Mouse (Mus musculus) hindbrain, postnatal 0 days (tissue): ENCODE data around the gene Gna15. TPM values are rescaled to one million over a fixed set of nuclear protein-coding genes. Genes with fewer than 3 reads are reported as not detected.

ENCODE experiments used
- ATAC-seq: fragments of 200-750 bp; cut with Nextera tagmentation; 2 replicates; pipeline ENCODE4 v1.8.0; 2017; ENCODE audit warnings: mild to moderate bottlenecking, moderate TSS enrichment, moderate library complexity
- DNase-seq: peaks from one replicate; pipeline ENCODE4 v3.0.0-alpha.2; 2015; ENCODE audit warnings: low spot score
- H3K27ac ChIP-seq: fragments of 300-500 bp; sonication (generic); 2 replicates; pipeline ENCODE4 v1.5.1; 2014; ENCODE audit warnings: mild to moderate bottlenecking
- H3K27me3 ChIP-seq: fragments of 300-500 bp; sonication (generic); 2 replicates; pipeline ENCODE4 v1.6.1; 2014; ENCODE audit warnings: low read length, mixed read lengths; ENCODE audit not compliant: insufficient read depth
- H3K36me3 ChIP-seq: fragments of 300-500 bp; sonication (generic); 2 replicates; pipeline ENCODE4 v1.6.1; 2014; ENCODE audit warnings: low read length, mixed read lengths; ENCODE audit not compliant: insufficient read depth
- H3K4me1 ChIP-seq: fragments of 300-500 bp; sonication (generic); 2 replicates; pipeline ENCODE4 v1.6.1; 2014; ENCODE audit warnings: antibody characterized with exemption, low read length, mixed read lengths; ENCODE audit not compliant: insufficient read depth
- H3K4me2 ChIP-seq: fragments of 300-500 bp; sonication (generic); 2 replicates; pipeline ENCODE4 v1.6.1; 2014; ENCODE audit warnings: low read depth, mild to moderate bottlenecking, low read length, moderate library complexity, mixed read lengths
- H3K4me3 ChIP-seq: fragments of 300-500 bp; sonication (generic); 2 replicates; pipeline ENCODE4 v1.5.1; 2014; ENCODE audit warnings: low read length
- H3K9ac ChIP-seq: fragments of 300-500 bp; sonication (generic); replicated peaks from 2 replicates; pipeline ENCODE4 v1.6.1; 2014; ENCODE audit warnings: mild to moderate bottlenecking, low read length, moderate library complexity, mixed read lengths
- H3K9me3 ChIP-seq: fragments of 300-500 bp; sonication (generic); 2 replicates; pipeline ENCODE4 v1.6.1; 2016; ENCODE audit warnings: low read length, mixed read lengths
- CTCF ChIP-seq: IDR thresholded peaks from 2 replicates; pipeline ENCODE4 v1.5.1; 2016; ENCODE audit warnings: antibody characterized with exemption, control low read depth, low read depth
- WGBS: fragments of 180-500 bp; shearing (Covaris S2); extraction: QIAGEN DNeasy Blood & Tissue Kit; methylation state at CpG from one replicate; pipeline ENCODE4 v1.1.7; 2014; 5-methylcytosine and 5-hydroxymethylcytosine counted together
- polyA plus RNA-seq: library from polyadenylated mRNA; unstranded; fragments of >200 nt; fragmentation: Nextera tagmentation; extraction: Ambion mirVana; gene quantifications from 2 replicates; pipeline ENCODE4 v1.2.1, GENCODE M21; 2015
- total RNA-seq: library from RNA; depleted of rRNA; stranded (reverse); fragments of >200 nt; gene quantifications from 2 replicates; pipeline ENCODE4 v1.2.3, GENCODE M21; 2014

The Gna15 gene
- total and polyA plus RNA-seq, 2 experiments from 2014 or later: 1.2 to 2.5 TPM

GRCm38 (mm10) chr10:81460471-81460870 lies 63.6 kb downstream of the Gna15 start:
- H3K27ac ChIP-seq: no peak overlapping the region
- no peak overlapping the region for H3K4me3 ChIP-seq
- no peak overlapping the region for H3K4me2 ChIP-seq
- DNase-seq: no peak
- TF ChIP-seq CTCF: no peak
- no peaks in the 10 kb centered on the region for H3K9me3 ChIP-seq
- ATAC-seq: no peak
- H3K27me3 ChIP-seq: 0 out of 2 replicates have a peak, but pooled peaks cover 4% of the 10 kb centered on the region
- H3K9ac ChIP-seq: no peak overlapping the region
- no peaks in the 10 kb centered on the region for H3K4me1 ChIP-seq
- WGBS: 32% methylated on average over 20 of the region's 20 CpGs
- H3K36me3 ChIP-seq: no peaks in the 10 kb centered on the region

GRCm38 (mm10) chr10:81459399-81459798 lies 64.6 kb downstream of the Gna15 start:
- H3K4me2 ChIP-seq: no peak overlapping the region
- no peak overlapping the region for H3K9ac ChIP-seq
- DNase-seq: no peak
- no peak overlapping the region for H3K4me3 ChIP-seq
- no peaks in the 10 kb centered on the region for H3K36me3 ChIP-seq
- TF ChIP-seq CTCF: no peak
- no peak for ATAC-seq
- H3K4me1 ChIP-seq: no peaks in the 10 kb centered on the region
- H3K9me3 ChIP-seq: no peaks in the 10 kb centered on the region
- H3K27ac ChIP-seq: no peak overlapping the region
- peaks cover 11% of the 10 kb centered on the region for H3K27me3 ChIP-seq
- WGBS: 73% methylated on average over 21 of the region's 21 CpGs

GRCm38 (mm10) chr10:81458267-81458666 lies 65.8 kb downstream of the Gna15 start:
- H3K36me3 ChIP-seq: no peaks in the 10 kb centered on the region
- 71% methylated on average over 6 of the region's 6 CpGs for WGBS
- no peaks in the 10 kb centered on the region for H3K9me3 ChIP-seq
- no peak overlapping the region for H3K27ac ChIP-seq
- H3K4me2 ChIP-seq: no peak overlapping the region
- TF ChIP-seq CTCF: no peak
- DNase-seq (no peak), ATAC-seq (no peak)
- no peak overlapping the region for H3K9ac ChIP-seq
- no peak overlapping the region for H3K4me3 ChIP-seq
- H3K27me3 ChIP-seq: peaks cover 21% of the 10 kb centered on the region
- no peaks in the 10 kb centered on the region for H3K4me1 ChIP-seq

GRCm38 (mm10) chr10:81457624-81458023 lies 66.4 kb downstream of the Gna15 start:
- Histone ChIP-seq H3K9me3 (no peaks in the 10 kb centered on the region), H3K9ac (no peak overlapping the region), H3K4me1 (no peaks in the 10 kb centered on the region), H3K27ac (no peak overlapping the region), H3K27me3 (peaks cover 25% of the 10 kb centered on the region), H3K4me2 (no peak overlapping the region), H3K4me3 (no peak overlapping the region), H3K36me3 (no peaks in the 10 kb centered on the region)
- DNase-seq (no peak), ATAC-seq (no peak)
- no peak for TF ChIP-seq CTCF
- WGBS: 88% methylated on average over 8 of the region's 8 CpGs

GRCm38 (mm10) chr10:81456983-81457563 lies 67.0 kb downstream of the Gna15 start:
- peaks cover 31% of the 10 kb centered on the region for H3K27me3 ChIP-seq

GRCm38 (mm10) chr10:81455181-81455895 lies 68.7 kb downstream of the Gna15 start, which contains the start of gene Nfic:
TSS of gene Nfic (minus strand) at chr10:81455635.
- TF ChIP-seq CTCF: no peak
- WGBS: 68% methylated on average over 28 of the region's 28 CpGs
- peaks cover 38% of the 10 kb centered on the region for H3K27me3 ChIP-seq
- H3K4me2 ChIP-seq: no peak within 1 kb of the TSS
- H3K9me3 ChIP-seq: no peaks in the 10 kb centered on the region
- no peaks in the 10 kb centered on the region for H3K36me3 ChIP-seq
- DNase-seq: no peak
- H3K4me1 ChIP-seq: no peaks in the 10 kb centered on the region
- H3K9ac ChIP-seq: no peak within 1 kb of the TSS
- H3K27ac ChIP-seq: no peak within 1 kb of the TSS
- H3K4me3 ChIP-seq: no peak within 1 kb of the TSS
- no peak for ATAC-seq

More at GRCm38 (mm10) chr10:81456983-81457563, 67.0 kb downstream of the Gna15 start:
- DNase-seq (no peak), ATAC-seq (no peak)
- H3K9me3 ChIP-seq: no peaks in the 10 kb centered on the region
- no peaks in the 10 kb centered on the region for H3K4me1 ChIP-seq
- no peak overlapping the region for H3K9ac ChIP-seq
- H3K4me2 ChIP-seq: no peak overlapping the region
- H3K27ac ChIP-seq: no peak overlapping the region
- no peak overlapping the region for H3K4me3 ChIP-seq
- H3K36me3 ChIP-seq: no peaks in the 10 kb centered on the region
- no peak for TF ChIP-seq CTCF
- 50% methylated on average over 12 of the region's 12 CpGs for WGBS

- no peaks in the 10 kb centered on the region for H3K36me3 ChIP-seq
- DNase-seq (no peak), ATAC-seq (no peak)
- H3K4me3 ChIP-seq: no peak overlapping the region
- H3K9me3 ChIP-seq: no peaks in the 10 kb centered on the region
- whole genome bisulfite sequencing: 74% methylated on average over 2 of the region's 2 CpGs
- H3K9ac ChIP-seq: no peak overlapping the region
- no peak for TF ChIP-seq CTCF
- H3K27ac ChIP-seq: no peak overlapping the region
- H3K4me2 ChIP-seq: no peak overlapping the region
- no peaks in the 10 kb centered on the region for H3K4me1 ChIP-seq
- H3K27me3 ChIP-seq: peaks cover 38% of the 10 kb centered on the region
These were observed 69.9 kb downstream of the Gna15 start for GRCm38 (mm10) chr10:81454106-81454505.
